Mouse (Mus musculus): ENCODE measurements around the gene Armc2. TPM values are rescaled to one million over a fixed set of nuclear protein-coding genes. Genes with fewer than 3 reads are reported as not detected.
A peak's percentile ranks its signal among the peaks of the same experiment; 100 is the strongest.

Gene Armc2
- polyA plus RNA-seq, 1 experiment from 2014 or later, result 1.1 TPM

- Histone ChIP-seq H3K27ac (no peak overlapping the region), H3K36me3 (no peaks in the 10 kb centered on the region), H3K9ac (no peak overlapping the region), H3K9me3 (replicated peaks) (no peaks in the 10 kb centered on the region), H3K4me3 (replicated peaks) (no peak overlapping the region), H3K4me2 (no peak overlapping the region), H3K27me3 (no peaks in the 10 kb centered on the region), H3K4me1 (no peaks in the 10 kb centered on the region)
- WGBS, result 90% methylated on average over 11 of the region's 11 CpGs
- no peak for ATAC-seq (replicated peaks; ENCODE audit: low FRiP score)
These were observed 139.9 kb downstream of the Armc2 start for GRCm38 (mm10) chr10:41878344-41878743.

- Histone ChIP-seq H3K9ac (no peak overlapping the region), H3K4me2 (no peak overlapping the region), H3K27me3 (no peaks in the 10 kb centered on the region), H3K4me3 (replicated peaks) (no peak overlapping the region), H3K27ac (no peak overlapping the region), H3K9me3 (replicated peaks) (no peaks in the 10 kb centered on the region), H3K36me3 (no peaks in the 10 kb centered on the region), H3K4me1 (peaks cover under 1% of the 10 kb centered on the region; the same call in 1 of the 2 replicates)
- no peak for ATAC-seq (replicated peaks; ENCODE audit: low FRiP score)
These were observed 142.6 kb downstream of the Armc2 start for GRCm38 (mm10) chr10:41875624-41876023.

GRCm38 (mm10) chr10:41871564-41871963, 146.7 kb downstream of the Armc2 start:
- H3K27me3 ChIP-seq, result no peaks in the 10 kb centered on the region
- no peak overlapping the region for H3K9ac ChIP-seq
- no peak overlapping the region for H3K4me2 ChIP-seq
- no peaks in the 10 kb centered on the region for H3K36me3 ChIP-seq
- H3K9me3 ChIP-seq (replicated peaks), result no peaks in the 10 kb centered on the region
- H3K4me3 ChIP-seq (replicated peaks), result no peak overlapping the region
- no peak overlapping the region for H3K27ac ChIP-seq
- ATAC-seq (replicated peaks; ENCODE audit: low FRiP score), result no peak
- peaks cover 13% of the 10 kb centered on the region; the same call in 1 of the 2 replicates for H3K4me1 ChIP-seq
- WGBS, result 76% methylated on average over 2 of the region's 2 CpGs

GRCm38 (mm10) chr10:41870101-41870500, 148.1 kb downstream of the Armc2 start:
- Histone ChIP-seq H3K27ac (no peak overlapping the region), H3K4me1 (peaks cover 20% of the 10 kb centered on the region; the same call in 1 of the 2 replicates), H3K4me3 (replicated peaks) (no peak overlapping the region), H3K9me3 (replicated peaks) (no peaks in the 10 kb centered on the region), H3K27me3 (no peaks in the 10 kb centered on the region), H3K4me2 (no peak overlapping the region), H3K36me3 (no peaks in the 10 kb centered on the region), H3K9ac (no peak overlapping the region)
- 59% methylated on average over 2 of the region's 2 CpGs for WGBS
- ATAC-seq (replicated peaks; ENCODE audit: low FRiP score), result no peak

- ATAC-seq (replicated peaks; ENCODE audit: low FRiP score), result no peak
- Histone ChIP-seq H3K9me3 (replicated peaks) (no peaks in the 10 kb centered on the region), H3K4me2 (no peak overlapping the region), H3K27ac (no peak overlapping the region), H3K4me1 (peaks cover 20% of the 10 kb centered on the region; the same call in 1 of the 2 replicates), H3K36me3 (no peaks in the 10 kb centered on the region), H3K4me3 (replicated peaks) (no peak overlapping the region), H3K27me3 (no peaks in the 10 kb centered on the region), H3K9ac (no peak overlapping the region)
- WGBS, result 64% methylated on average over 5 of the region's 5 CpGs
These were observed 150.3 kb downstream of the Armc2 start for GRCm38 (mm10) chr10:41867956-41868355.

GRCm38 (mm10) chr10:41866838-41867154, 151.4 kb downstream of the Armc2 start:
- Histone ChIP-seq H3K4me3 (replicated peaks) (no peak overlapping the region), H3K27me3 (no peaks in the 10 kb centered on the region), H3K4me2 (no peak overlapping the region), H3K9me3 (replicated peaks) (no peaks in the 10 kb centered on the region), H3K4me1 (peaks cover 20% of the 10 kb centered on the region; the same call in 1 of the 2 replicates), H3K36me3 (no peaks in the 10 kb centered on the region), H3K9ac (no peak overlapping the region), H3K27ac (peak overlapping the region; percentile 76)
- ATAC-seq (replicated peaks; ENCODE audit: low FRiP score), result no peak

GRCm38 (mm10) chr10:41866069-41866837, 152.0 kb downstream of the Armc2 start:
- 15% methylated on average over 3 of the region's 3 CpGs for WGBS
- ATAC-seq (replicated peaks; ENCODE audit: low FRiP score), result peak; percentile 69; the same call in 1 of the 2 replicates
- H3K4me2 ChIP-seq, result no peak overlapping the region
- no peaks in the 10 kb centered on the region for H3K27me3 ChIP-seq
- H3K27ac ChIP-seq, result peak overlapping the region; percentile 76
- no peaks in the 10 kb centered on the region for H3K36me3 ChIP-seq
- no peaks in the 10 kb centered on the region for H3K9me3 ChIP-seq (replicated peaks)
- no peak overlapping the region for H3K9ac ChIP-seq
- H3K4me3 ChIP-seq (replicated peaks), result no peak overlapping the region
- H3K4me1 ChIP-seq, result peaks cover 20% of the 10 kb centered on the region; the same call in 1 of the 2 replicates

Other genes starting within 250 kb of the Armc2 start
- gene Cep57l1, start 208.6 kb downstream of the Armc2 start, polyA plus RNA-seq (2015; fragmentation: Nextera tagmentation; extraction: Ambion mirVana), result 22.5 and 24.8 TPM in 2 replicates
- gene Sesn1, start 208.5 kb downstream of the Armc2 start, polyA plus RNA-seq (2015; fragmentation: Nextera tagmentation; extraction: Ambion mirVana), result 34.3 and 35.1 TPM in 2 replicates

All from kidney, embryonic 15.5 days (tissue).